Mouse (Mus musculus): Measurements from ENCODE around the gene Fam219a. TPM values are rescaled to one million over a fixed set of nuclear protein-coding genes. Genes with fewer than 3 reads are reported as not detected.

Fam219a gene
- total and polyA plus RNA-seq, 2 experiments from 2014 or later, result 2.3 to 4.0 TPM

DNA sequence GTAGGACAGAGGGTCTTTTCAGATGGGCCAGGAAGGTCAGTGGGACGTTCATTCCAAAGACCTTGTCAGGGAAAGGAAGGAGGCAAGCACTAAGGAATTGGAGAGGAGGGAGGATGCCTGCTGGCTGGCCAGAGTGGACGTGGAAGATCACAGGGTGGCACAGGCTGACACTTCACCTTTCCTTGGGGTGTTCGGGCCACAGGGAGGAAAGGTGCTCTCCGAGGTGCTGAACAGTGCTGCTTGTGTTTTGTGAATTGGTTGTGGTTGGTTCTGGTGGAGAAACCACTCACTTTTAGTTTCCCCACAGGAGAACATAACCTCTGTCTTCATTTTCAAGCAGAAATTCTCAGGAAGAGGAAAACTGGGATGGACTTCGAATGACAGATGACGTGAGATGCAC lies 36.9 kb downstream of the Fam219a start:
- H3K4me2 ChIP-seq (ENCODE audit: low read depth, low read length), result no peak overlapping the region
- TF ChIP-seq CTCF (IDR thresholded peaks at IDR 0.05; ENCODE audit: low read depth) (no peak), EP300 (IDR thresholded peaks at IDR 0.05; ENCODE audit: low read depth) (no peak)
- no peak overlapping the region for H3K9ac ChIP-seq (replicated peaks; ENCODE audit: low read depth, low read length)
- ATAC-seq (ENCODE audit: insufficient read depth, low read depth) (no peak), DNase-seq (ENCODE audit: low spot score) (no peak)
- H3K9me3 ChIP-seq (replicated peaks; ENCODE audit: control insufficient read depth, low read length), result no peaks in the 10 kb centered on the region
- WGBS, result 23% methylated on average over 6 of the region's 6 CpGs
- no peaks in the 10 kb centered on the region for H3K27me3 ChIP-seq (ENCODE audit: control insufficient read depth, insufficient read depth, low read length)
- H3K27ac ChIP-seq (ENCODE audit: low read depth), result no peak overlapping the region
- H3K36me3 ChIP-seq (replicated peaks; ENCODE audit: control insufficient read depth, insufficient read depth, low read length), result no peaks in the 10 kb centered on the region
- no peaks in the 10 kb centered on the region for H3K4me1 ChIP-seq (ENCODE audit: control insufficient read depth, insufficient read depth)
- no peak overlapping the region for H3K4me3 ChIP-seq (ENCODE audit: low read depth, low read length)

DNA sequence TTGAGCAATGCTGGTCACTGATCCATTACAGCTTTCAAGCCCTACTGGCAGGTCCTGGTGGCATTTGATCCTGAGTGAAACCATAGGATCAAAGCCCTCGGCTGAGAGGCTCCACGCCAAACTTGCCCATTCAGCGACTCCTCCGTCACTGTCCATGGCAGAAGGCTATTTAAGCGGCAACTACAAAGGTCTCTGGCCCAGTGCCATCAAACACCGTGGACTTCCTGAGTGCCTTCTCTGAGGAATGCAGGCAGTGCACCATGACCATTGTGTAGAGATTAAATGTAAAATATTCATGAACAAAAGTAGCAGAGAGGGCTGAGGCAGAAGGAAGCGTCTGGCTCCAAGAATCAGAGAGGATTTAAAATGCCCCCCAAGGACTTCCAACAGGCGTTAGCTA lies 41.3 kb downstream of the Fam219a start:
- no peak overlapping the region for H3K9ac ChIP-seq (replicated peaks; ENCODE audit: low read depth, low read length)

GRCm38 (mm10) chr4:41527076-41527475 lies 42.3 kb downstream of the Fam219a start:
- DNase-seq (ENCODE audit: low spot score) (no peak), ATAC-seq (ENCODE audit: insufficient read depth, low read depth) (no peak)
- Histone ChIP-seq H3K27ac (ENCODE audit: low read depth) (no peak overlapping the region), H3K36me3 (replicated peaks; ENCODE audit: control insufficient read depth, insufficient read depth, low read length) (no peaks in the 10 kb centered on the region), H3K9me3 (replicated peaks; ENCODE audit: control insufficient read depth, low read length) (no peaks in the 10 kb centered on the region), H3K4me1 (ENCODE audit: control insufficient read depth, insufficient read depth) (no peaks in the 10 kb centered on the region), H3K9ac (replicated peaks; ENCODE audit: low read depth, low read length) (no peak overlapping the region), H3K4me3 (ENCODE audit: low read depth, low read length) (no peak overlapping the region), H3K4me2 (ENCODE audit: low read depth, low read length) (no peak overlapping the region), H3K27me3 (ENCODE audit: control insufficient read depth, insufficient read depth, low read length) (no peaks in the 10 kb centered on the region)
- TF ChIP-seq EP300 (IDR thresholded peaks at IDR 0.05; ENCODE audit: low read depth) (no peak), CTCF (IDR thresholded peaks at IDR 0.05; ENCODE audit: low read depth) (no peak)
- WGBS, result 36% methylated on average over 13 of the region's 13 CpGs

More for the DNA sequence above, 41.3 kb downstream of the Fam219a start:
- Histone ChIP-seq H3K4me3 (ENCODE audit: low read depth, low read length) (no peak overlapping the region), H3K27ac (ENCODE audit: low read depth) (no peak overlapping the region), H3K36me3 (replicated peaks; ENCODE audit: control insufficient read depth, insufficient read depth, low read length) (no peaks in the 10 kb centered on the region), H3K4me2 (ENCODE audit: low read depth, low read length) (no peak overlapping the region), H3K9me3 (replicated peaks; ENCODE audit: control insufficient read depth, low read length) (no peaks in the 10 kb centered on the region), H3K4me1 (ENCODE audit: control insufficient read depth, insufficient read depth) (no peaks in the 10 kb centered on the region), H3K27me3 (ENCODE audit: control insufficient read depth, insufficient read depth, low read length) (no peaks in the 10 kb centered on the region)
- no peak for ATAC-seq (ENCODE audit: insufficient read depth, low read depth)
- DNase-seq (ENCODE audit: low spot score), result no peak
- no peak for TF ChIP-seq CTCF (IDR thresholded peaks at IDR 0.05; ENCODE audit: low read depth)
- TF ChIP-seq EP300 (IDR thresholded peaks at IDR 0.05; ENCODE audit: low read depth), result no peak
- 18% methylated on average over 8 of the region's 8 CpGs for WGBS

DNA sequence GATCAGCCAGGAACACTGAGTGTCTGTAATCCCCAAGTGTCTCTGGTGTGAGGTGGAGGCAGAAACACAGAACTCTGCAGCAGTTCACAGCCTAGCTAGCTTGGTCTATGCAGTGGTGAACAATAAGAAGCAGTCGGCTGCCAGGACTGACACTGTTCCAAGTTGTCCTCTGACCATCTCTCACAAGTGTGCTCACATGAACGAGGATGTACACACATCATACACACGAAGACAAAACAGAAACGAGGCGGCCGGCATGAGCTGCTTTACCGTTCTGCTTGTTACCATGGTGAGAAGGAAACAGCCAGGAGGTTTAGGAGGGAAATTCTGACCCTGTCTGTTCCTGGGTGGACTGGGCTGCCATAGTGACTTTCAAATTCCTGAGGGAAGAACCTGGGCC lies 42.8 kb downstream of the Fam219a start:
- ATAC-seq (ENCODE audit: insufficient read depth, low read depth), result no peak

DNA sequence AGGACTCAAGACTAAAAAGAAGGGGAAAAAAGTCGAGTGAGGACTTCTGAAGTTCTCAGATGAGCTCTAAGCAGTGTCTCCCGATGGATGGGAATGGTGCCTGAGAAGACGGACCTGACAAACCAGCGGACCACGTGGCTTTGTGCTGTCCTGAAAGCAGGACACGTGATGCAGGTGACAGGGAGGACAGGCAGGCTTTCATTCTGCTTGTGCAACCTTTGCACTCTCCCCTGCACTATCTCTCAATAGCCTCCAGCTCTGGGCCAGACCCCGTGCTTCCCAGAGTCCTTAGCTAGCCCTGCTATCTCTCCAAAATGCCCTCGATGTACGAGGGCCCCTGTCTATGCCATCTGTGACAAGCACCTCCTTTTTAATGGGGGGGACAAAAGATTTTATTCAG lies 44.5 kb downstream of the Fam219a start:
- H3K27me3 ChIP-seq (ENCODE audit: control insufficient read depth, insufficient read depth, low read length), result no peaks in the 10 kb centered on the region
- no peak overlapping the region for H3K9ac ChIP-seq (replicated peaks; ENCODE audit: low read depth, low read length)
- 60% methylated on average over 9 of the region's 9 CpGs for WGBS
- H3K36me3 ChIP-seq (replicated peaks; ENCODE audit: control insufficient read depth, insufficient read depth, low read length), result no peaks in the 10 kb centered on the region
- H3K4me1 ChIP-seq (ENCODE audit: control insufficient read depth, insufficient read depth), result no peaks in the 10 kb centered on the region
- no peak overlapping the region for H3K4me3 ChIP-seq (ENCODE audit: low read depth, low read length)
- DNase-seq (ENCODE audit: low spot score) (no peak), ATAC-seq (ENCODE audit: insufficient read depth, low read depth) (no peak)
- H3K9me3 ChIP-seq (replicated peaks; ENCODE audit: control insufficient read depth, low read length), result no peaks in the 10 kb centered on the region
- no peak overlapping the region for H3K4me2 ChIP-seq (ENCODE audit: low read depth, low read length)
- TF ChIP-seq CTCF (IDR thresholded peaks at IDR 0.05; ENCODE audit: low read depth), result no peak
- no peak for TF ChIP-seq EP300 (IDR thresholded peaks at IDR 0.05; ENCODE audit: low read depth)
- no peak overlapping the region for H3K27ac ChIP-seq (ENCODE audit: low read depth)

More for the DNA sequence above, 42.8 kb downstream of the Fam219a start:
- Histone ChIP-seq H3K4me1 (ENCODE audit: control insufficient read depth, insufficient read depth) (no peaks in the 10 kb centered on the region), H3K4me3 (ENCODE audit: low read depth, low read length) (no peak overlapping the region), H3K9ac (replicated peaks; ENCODE audit: low read depth, low read length) (no peak overlapping the region), H3K36me3 (replicated peaks; ENCODE audit: control insufficient read depth, insufficient read depth, low read length) (no peaks in the 10 kb centered on the region), H3K9me3 (replicated peaks; ENCODE audit: control insufficient read depth, low read length) (no peaks in the 10 kb centered on the region), H3K27me3 (ENCODE audit: control insufficient read depth, insufficient read depth, low read length) (no peaks in the 10 kb centered on the region), H3K4me2 (ENCODE audit: low read depth, low read length) (no peak overlapping the region), H3K27ac (ENCODE audit: low read depth) (no peak overlapping the region)
- TF ChIP-seq CTCF (IDR thresholded peaks at IDR 0.05; ENCODE audit: low read depth), result no peak
- no peak for TF ChIP-seq EP300 (IDR thresholded peaks at IDR 0.05; ENCODE audit: low read depth)
- DNase-seq (ENCODE audit: low spot score), result no peak
- WGBS, result 75% methylated on average over 7 of the region's 7 CpGs

- DNase-seq (ENCODE audit: low spot score) (no peak), ATAC-seq (ENCODE audit: insufficient read depth, low read depth) (no peak)
- H3K27me3 ChIP-seq (ENCODE audit: control insufficient read depth, insufficient read depth, low read length), result no peaks in the 10 kb centered on the region
- H3K4me2 ChIP-seq (ENCODE audit: low read depth, low read length), result no peak overlapping the region
- no peak overlapping the region for H3K4me3 ChIP-seq (ENCODE audit: low read depth, low read length)
- no peaks in the 10 kb centered on the region for H3K9me3 ChIP-seq (replicated peaks; ENCODE audit: control insufficient read depth, low read length)
- no peaks in the 10 kb centered on the region for H3K4me1 ChIP-seq (ENCODE audit: control insufficient read depth, insufficient read depth)
- no peak overlapping the region for H3K9ac ChIP-seq (replicated peaks; ENCODE audit: low read depth, low read length)
- TF ChIP-seq EP300 (IDR thresholded peaks at IDR 0.05; ENCODE audit: low read depth) (no peak), CTCF (IDR thresholded peaks at IDR 0.05; ENCODE audit: low read depth) (no peak)
- H3K27ac ChIP-seq (ENCODE audit: low read depth), result no peak overlapping the region
- 59% methylated on average over 7 of the region's 7 CpGs for WGBS
- H3K36me3 ChIP-seq (replicated peaks; ENCODE audit: control insufficient read depth, insufficient read depth, low read length), result no peaks in the 10 kb centered on the region
Observed at GRCm38 (mm10) chr4:41523839-41524238, 45.5 kb downstream of the Fam219a start.

All from heart, postnatal 0 days (tissue).